28 mouse cellular contexts compared by ENCODE assay signal in genomic region chr16:24822918-24823317, GRCm38 (mm10).
A peak's percentile ranks its signal among the peaks of the same experiment; 100 is the strongest.
DNase-seq lines count a peak whose midpoint lies in the region; ATAC-seq lines count a peak whose summit lies in the region.
"Had no signal": no experiment of that assay in that cellular context is flagged by ENCODE, and none has a peak within 500 bp of the region (broad histone marks: within the 10 kb centered on the region; RNA-seq: fewer than 3 reads in every experiment).

No protein-coding gene starts in this region.

- WGBS in forebrain, embryonic 10.5 days: 95% methylated on average over 1 of the region's 1 CpGs

- no peak overlapping the region for H3K27ac ChIP-seq in forebrain, embryonic 10.5 days
- H3K27ac ChIP-seq: embryonic facial prominence, embryonic 10.5 days; embryonic facial prominence, embryonic 13.5 days; heart, adult 2 months; heart, embryonic 10.5 days; heart, embryonic 13.5 days; hindbrain, embryonic 14.5 days; hindbrain, postnatal 0 days had no signal

- no peaks in the 10 kb centered on the region for H3K36me3 ChIP-seq in forebrain, embryonic 10.5 days (replicated peaks)
- H3K36me3 ChIP-seq: embryonic facial prominence, embryonic 10.5 days; embryonic facial prominence, embryonic 13.5 days had no signal

- H3K4me3 ChIP-seq in forebrain, embryonic 10.5 days: no peak overlapping the region
- H3K4me3 ChIP-seq: embryonic facial prominence, embryonic 10.5 days; embryonic facial prominence, embryonic 13.5 days; heart, adult 2 months; heart, embryonic 10.5 days; heart, embryonic 13.5 days had no signal

- no peak for DNase-seq in frontal cortex, postnatal 25 days (ENCODE audit: low spot score in 2 of 2)
- DNase-seq in NIH3T3 (ENCODE audit: low read depth) (peak; percentile 10), MN1 (ENCODE audit: low spot score) (no peak)
- peak; percentile 37 to 71 for DNase-seq in layer of hippocampus, adult 18-20 months (ENCODE audit: low spot score in 2 of 2)
- DNase-seq in layer of hippocampus, adult 9-10 months (ENCODE audit: low spot score): peak; percentile 32
- DNase-seq in forebrain, embryonic 10.5 days (ENCODE audit: extremely low spot score, low spot score): no peak
- DNase-seq in cerebellum, postnatal 36 days: no peak
- DNase-seq: adrenal gland, adult 2 months; adrenal gland, postnatal 14 days; cerebellum, adult 11-12 months; cerebellum, adult 9-11 months; cerebellum, postnatal 25 days; embryo, embryonic 11 days; forebrain, postnatal 0 days; gastrocnemius, postnatal 10 days; gastrocnemius, postnatal 36 days; heart, adult 2 months; heart, postnatal 14 days; heart, postnatal 4 days had no signal

- H3K9me3 ChIP-seq in forebrain, embryonic 10.5 days: no peaks in the 10 kb centered on the region; the same call in 1 of the 2 replicates
- H3K9me3 ChIP-seq: embryonic facial prominence, embryonic 10.5 days; embryonic facial prominence, embryonic 13.5 days; heart, embryonic 10.5 days; heart, embryonic 13.5 days had no signal

- H3K4me1 ChIP-seq in forebrain, embryonic 10.5 days: no peaks in the 10 kb centered on the region
- H3K4me1 ChIP-seq: embryonic facial prominence, embryonic 10.5 days; embryonic facial prominence, embryonic 13.5 days had no signal

- no peaks in the 10 kb centered on the region for H3K27me3 ChIP-seq in forebrain, embryonic 10.5 days (ENCODE audit: poor library complexity, severe bottlenecking)
- H3K27me3 ChIP-seq: embryonic facial prominence, embryonic 13.5 days; heart, embryonic 13.5 days had no signal

- ATAC-seq in frontal cortex, adult (ENCODE audit: low TSS enrichment): 0 out of 2 replicates have a peak, but pooled peaks have one; percentile 34
- ATAC-seq: forebrain, embryonic 14.5 days; forebrain, postnatal 0 days; hindbrain, postnatal 0 days; inflammation-experienced regulatory T-cells, adult 6 months had no signal

Comparison
In these comparisons a context has a peak if more than half of its experiments do, and no peak if none do; other contexts are left out.
1. DNase-seq: peak in NIH3T3 (single experiment), layer of hippocampus, adult 18-20 months (2 of 2) and layer of hippocampus, adult 9-10 months (single experiment); none in frontal cortex, postnatal 25 days (0 of 2), forebrain, embryonic 10.5 days (single experiment), cerebellum, postnatal 36 days (0 of 2) and MN1 (single experiment).